Mouse (Mus musculus): Measurements from ENCODE around the gene Ncbp3. TPM values are rescaled to one million over a fixed set of nuclear protein-coding genes. Genes with fewer than 3 reads are reported as not detected.

Gene Ncbp3
- polyA plus RNA-seq, 1 experiment from 2014 or later, result 4.2 TPM

GRCm38 (mm10) chr11:73137591-73138501, 90.3 kb downstream of the Ncbp3 start, which contains the start of gene Haspin:
Gene Haspin (minus strand): TSS chr11:73138294.
- peak within 1 kb of the TSS; percentile 97 for H3K9ac ChIP-seq
- H3K4me1 ChIP-seq (replicated peaks), result peaks cover 49% of the 10 kb centered on the region
- peak within 1 kb of the TSS; percentile 100 for H3K4me3 ChIP-seq (replicated peaks)
- ATAC-seq (ENCODE audit: insufficient read depth), result peak; percentile 97
- peak within 1 kb of the TSS; percentile 74 for H3K4me2 ChIP-seq
- peak within 1 kb of the TSS; percentile 81 for H3K27ac ChIP-seq (replicated peaks)
- peaks cover 16% of the 10 kb centered on the region for H3K36me3 ChIP-seq (replicated peaks)
- H3K27me3 ChIP-seq, result no peaks in the 10 kb centered on the region
- no peaks in the 10 kb centered on the region for H3K9me3 ChIP-seq (replicated peaks)
- under 1% methylated on average over 84 of the region's 84 CpGs for WGBS (ENCODE audit: insufficient replicate concordance)

Other genes starting within 250 kb of the Ncbp3 start
- gene Atp2a3, start 86.6 kb upstream of the Ncbp3 start, polyA plus RNA-seq (2015; fragmentation: Nextera tagmentation; extraction: Ambion mirVana), result 10.6 and 12.8 TPM in 2 replicates
- 6.6 and 7.5 TPM in 2 replicates for gene P2rx1, start 48.7 kb upstream of the Ncbp3 start, polyA plus RNA-seq (2015; fragmentation: Nextera tagmentation; extraction: Ambion mirVana)
- 0.73 and 0.81 TPM in 2 replicates for gene Camkk1, start 28.8 kb upstream of the Ncbp3 start, polyA plus RNA-seq (2015; fragmentation: Nextera tagmentation; extraction: Ambion mirVana)
- 0.16 and 0.17 TPM in 2 replicates for gene Itgae, start 42.8 kb downstream of the Ncbp3 start, polyA plus RNA-seq (2015; fragmentation: Nextera tagmentation; extraction: Ambion mirVana)
- 11.8 and 12.8 TPM in 2 replicates for gene Haspin, start 90.5 kb downstream of the Ncbp3 start, polyA plus RNA-seq (2015; fragmentation: Nextera tagmentation; extraction: Ambion mirVana)
- gene P2rx5, start 112.6 kb downstream of the Ncbp3 start, polyA plus RNA-seq (2015; fragmentation: Nextera tagmentation; extraction: Ambion mirVana), result 0.15 and 0.20 TPM in 2 replicates
- gene Emc6, start 129.3 kb downstream of the Ncbp3 start, polyA plus RNA-seq (2015; fragmentation: Nextera tagmentation; extraction: Ambion mirVana), result 73.0 and 73.6 TPM in 2 replicates
- gene Tax1bp3, start 129.3 kb downstream of the Ncbp3 start, polyA plus RNA-seq (2015; fragmentation: Nextera tagmentation; extraction: Ambion mirVana), result 29.6 and 32.7 TPM in 2 replicates
- 7.1 and 7.8 TPM in 2 replicates for gene Ctns, start 151.3 kb downstream of the Ncbp3 start, polyA plus RNA-seq (2015; fragmentation: Nextera tagmentation; extraction: Ambion mirVana)
- 2.8 and 3.0 TPM in 2 replicates for gene Shpk, start 151.7 kb downstream of the Ncbp3 start, polyA plus RNA-seq (2015; fragmentation: Nextera tagmentation; extraction: Ambion mirVana)
- gene Trpv1, start 186.5 kb downstream of the Ncbp3 start, polyA plus RNA-seq (2015; fragmentation: Nextera tagmentation; extraction: Ambion mirVana), result 0.23 and 0.35 TPM in 2 replicates
- gene Trpv3, start 219.6 kb downstream of the Ncbp3 start, polyA plus RNA-seq (2015; fragmentation: Nextera tagmentation; extraction: Ambion mirVana), result 0.02 TPM in 2 replicates

All from liver, embryonic 15.5 days (tissue).